Mouse (Mus musculus) brain, adult 2 months (tissue): ENCODE measurements at regions not wholly inside any gene's neighbourhood (a gene's known extent, or its start where the extent isn't known, plus 50 kb on each side); places are given as distances from the start of the nearest gene placed in this dataset.
A peak's percentile ranks its signal among the peaks of the same experiment; 100 is the strongest.

Experiments used
- DNase-seq: peaks from one replicate; pipeline ENCODE4 v3.0.0; 2011; ENCODE audit warnings: low read depth, low spot score

- no peak for DNase-seq
Observed at GRCm38 (mm10) chr9:116366713-116367112, 191.6 kb upstream of the Tgfbr2 start.

- peak; percentile 28 for DNase-seq
Observed at GRCm38 (mm10) chr9:116366193-116366592, 191.0 kb upstream of the Tgfbr2 start.

GRCm38 (mm10) chr9:116365701-116366100 lies 190.5 kb upstream of the Tgfbr2 start:
- no peak for DNase-seq

DNA sequence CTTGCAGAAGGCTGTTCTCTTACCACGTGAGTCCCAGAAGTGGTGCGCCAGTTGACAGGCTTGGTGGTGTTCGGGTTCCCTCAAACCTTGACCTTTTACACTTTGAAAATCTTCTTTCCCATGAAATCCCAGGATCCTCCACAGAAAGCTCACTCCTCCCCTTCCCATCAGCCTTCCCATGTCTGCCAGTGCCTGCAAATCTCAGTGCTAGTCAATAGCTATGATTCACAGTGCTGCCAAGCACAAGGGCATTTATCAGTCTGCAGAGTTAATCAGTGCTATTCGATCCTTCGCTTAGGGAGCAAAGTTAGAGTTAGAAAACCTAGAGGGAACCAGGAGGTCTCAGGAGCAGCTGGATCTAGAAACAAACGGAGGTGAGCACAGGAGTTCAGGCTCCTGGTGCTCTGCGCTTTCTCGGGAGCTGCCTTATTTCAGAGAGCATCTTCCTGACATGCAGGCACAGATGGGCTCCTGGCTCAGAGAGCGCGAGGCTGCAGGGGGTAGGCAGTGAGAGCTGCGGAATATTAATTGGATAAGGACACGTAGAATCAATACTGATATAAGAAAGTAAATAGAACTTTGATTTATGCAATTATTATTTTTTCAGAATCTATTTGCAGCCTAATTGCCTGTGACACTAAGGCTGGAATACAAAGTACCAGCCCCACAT lies 190.0 kb upstream of the Tgfbr2 start:
- DNase-seq: no peak

DNA sequence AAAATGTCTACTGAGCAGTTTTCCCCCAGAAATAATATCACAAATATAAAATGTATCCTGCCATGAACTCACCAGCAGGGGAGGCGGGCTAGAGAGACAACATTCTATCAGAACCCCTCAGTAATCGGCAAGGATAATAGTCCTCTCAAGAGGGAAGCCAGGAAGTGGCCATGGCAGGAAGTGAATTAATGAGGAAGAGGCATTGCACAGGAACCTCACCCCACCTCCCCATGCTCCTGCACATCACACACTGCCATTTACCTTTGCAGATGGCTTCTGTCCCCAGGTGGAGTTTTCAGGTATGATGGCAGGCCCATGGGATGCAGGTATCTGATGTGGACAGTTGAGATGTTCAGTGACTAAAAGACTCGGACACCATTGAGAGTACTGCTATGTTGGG lies 185.9 kb upstream of the Tgfbr2 start:
- DNase-seq: no peak

GRCm38 (mm10) chr9:116354056-116354732 lies 179.0 kb upstream of the Tgfbr2 start:
- DNase-seq: no peak

- DNase-seq: no peak
Observed at GRCm38 (mm10) chr9:116352801-116353494, 177.8 kb upstream of the Tgfbr2 start.

GRCm38 (mm10) chr9:116350804-116351547 lies 175.8 kb upstream of the Tgfbr2 start:
- no peak for DNase-seq

DNA sequence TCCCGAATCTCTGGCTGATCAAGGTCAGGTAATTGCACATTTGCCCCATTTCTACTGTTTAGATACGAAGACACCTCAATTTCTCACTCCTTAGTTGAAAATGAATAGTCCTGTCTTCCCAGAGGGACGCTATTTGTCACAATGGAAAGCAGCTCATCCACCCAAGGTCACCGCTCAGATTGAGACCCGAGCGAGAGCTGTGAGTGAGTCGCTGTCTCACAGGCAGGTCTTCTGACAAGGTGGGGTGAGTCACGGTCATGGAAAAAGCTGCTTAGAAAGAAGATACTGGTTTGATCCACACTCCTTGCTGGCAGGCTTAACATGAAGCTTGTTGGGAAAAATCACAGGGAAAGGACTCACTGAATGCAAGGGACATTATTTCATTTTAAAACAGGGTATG lies 171.9 kb upstream of the Tgfbr2 start:
- DNase-seq: peak; percentile 40

DNA sequence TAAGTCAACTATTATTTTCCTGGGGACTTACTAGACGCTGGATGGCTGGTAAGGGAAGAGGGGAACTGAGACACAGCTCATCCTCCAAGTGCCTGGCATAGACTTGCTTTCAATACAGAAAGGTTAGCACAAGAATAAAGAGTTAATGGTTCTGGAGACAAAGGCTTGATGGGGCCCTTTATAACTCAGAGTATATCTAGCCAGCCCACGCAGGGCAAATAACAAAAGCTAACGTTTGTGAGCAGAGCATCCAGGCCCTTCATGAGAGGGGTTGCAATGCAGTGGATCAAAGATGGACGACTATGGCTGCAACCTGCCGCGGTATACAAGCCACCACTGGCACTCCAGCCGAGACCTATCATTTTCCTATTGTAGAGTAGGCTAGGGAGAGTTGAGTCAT lies 171.3 kb upstream of the Tgfbr2 start:
- no peak for DNase-seq

DNA sequence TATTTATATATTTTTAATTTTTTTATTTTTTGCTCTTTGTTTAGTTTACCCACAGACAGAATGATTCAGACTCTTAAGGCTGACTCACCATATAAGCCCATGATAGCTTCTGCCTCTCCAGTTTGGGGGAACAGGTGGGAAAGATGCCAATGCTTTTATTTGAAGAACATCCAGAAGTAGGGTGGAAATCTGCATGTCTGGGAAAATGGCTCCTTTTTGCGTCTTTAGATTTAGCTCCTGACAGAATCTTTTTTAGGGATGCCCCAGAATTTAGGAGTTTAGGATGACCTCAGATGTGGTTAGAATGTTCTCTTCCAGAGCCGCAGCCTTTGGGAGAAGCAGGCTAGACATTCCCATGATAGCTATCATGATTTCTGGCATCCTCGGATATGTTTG lies 167.9 kb upstream of the Tgfbr2 start:
- peak; percentile 86 for DNase-seq

DNA sequence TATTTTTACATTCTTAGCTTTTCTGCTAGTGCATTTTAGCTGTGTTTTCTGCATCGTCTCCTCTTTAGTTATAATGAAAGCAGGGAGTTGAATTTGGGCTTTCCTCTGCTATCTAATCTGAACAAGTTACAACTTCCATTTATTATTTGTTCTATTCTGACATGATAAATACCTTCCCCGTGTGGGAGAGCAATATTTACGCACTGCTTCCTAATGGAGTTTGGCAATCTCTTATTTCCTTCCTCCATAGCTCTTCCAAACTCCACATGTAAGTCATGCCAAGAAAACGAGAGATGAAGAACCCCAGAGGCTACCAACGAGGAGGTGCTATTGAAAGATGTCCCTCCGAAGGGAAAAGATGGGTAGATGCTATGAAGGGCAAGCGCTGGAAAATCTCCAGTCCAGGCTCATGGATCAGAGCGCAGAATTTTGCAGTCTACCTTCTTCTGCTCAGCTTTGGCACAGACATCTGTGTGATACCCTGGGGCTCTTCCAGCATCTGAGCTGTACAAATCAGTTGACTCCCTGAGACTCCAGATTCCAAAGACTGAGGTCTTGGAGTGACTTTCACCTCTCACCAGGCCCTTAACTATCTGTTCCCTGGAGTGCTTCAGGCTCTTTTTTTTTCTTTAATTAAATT lies 167.4 kb upstream of the Tgfbr2 start:
- peak; percentile 70 for DNase-seq

- DNase-seq: no peak
Observed at GRCm38 (mm10) chr9:116342009-116342408, 166.8 kb upstream of the Tgfbr2 start.

DNA sequence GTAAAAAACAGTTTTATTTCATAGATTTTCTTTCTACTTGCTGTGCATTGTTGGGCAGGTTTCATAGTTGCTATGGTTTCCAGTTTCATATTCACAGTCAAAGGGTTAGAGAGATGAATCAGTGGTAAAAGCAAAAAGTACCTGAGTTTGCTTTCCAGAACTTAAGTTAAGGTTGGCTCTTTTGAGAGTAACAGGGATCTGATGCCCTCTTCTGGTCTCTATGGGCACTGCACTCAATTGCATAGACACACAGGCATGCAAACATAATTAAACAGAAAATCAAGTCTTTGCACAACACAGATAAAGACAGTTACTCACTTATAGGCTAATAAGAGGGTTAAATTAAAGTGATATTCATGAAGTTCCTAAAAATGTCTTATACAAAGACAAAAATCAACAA lies 165.8 kb upstream of the Tgfbr2 start:
- DNase-seq: no peak

- no peak for DNase-seq
Observed at GRCm38 (mm10) chr9:116338729-116339100, 163.6 kb upstream of the Tgfbr2 start.

GRCm38 (mm10) chr9:116338093-116338728 lies 163.1 kb upstream of the Tgfbr2 start:
- DNase-seq: no peak

GRCm38 (mm10) chr9:116337446-116338010 lies 162.4 kb upstream of the Tgfbr2 start:
- no peak for DNase-seq

DNA sequence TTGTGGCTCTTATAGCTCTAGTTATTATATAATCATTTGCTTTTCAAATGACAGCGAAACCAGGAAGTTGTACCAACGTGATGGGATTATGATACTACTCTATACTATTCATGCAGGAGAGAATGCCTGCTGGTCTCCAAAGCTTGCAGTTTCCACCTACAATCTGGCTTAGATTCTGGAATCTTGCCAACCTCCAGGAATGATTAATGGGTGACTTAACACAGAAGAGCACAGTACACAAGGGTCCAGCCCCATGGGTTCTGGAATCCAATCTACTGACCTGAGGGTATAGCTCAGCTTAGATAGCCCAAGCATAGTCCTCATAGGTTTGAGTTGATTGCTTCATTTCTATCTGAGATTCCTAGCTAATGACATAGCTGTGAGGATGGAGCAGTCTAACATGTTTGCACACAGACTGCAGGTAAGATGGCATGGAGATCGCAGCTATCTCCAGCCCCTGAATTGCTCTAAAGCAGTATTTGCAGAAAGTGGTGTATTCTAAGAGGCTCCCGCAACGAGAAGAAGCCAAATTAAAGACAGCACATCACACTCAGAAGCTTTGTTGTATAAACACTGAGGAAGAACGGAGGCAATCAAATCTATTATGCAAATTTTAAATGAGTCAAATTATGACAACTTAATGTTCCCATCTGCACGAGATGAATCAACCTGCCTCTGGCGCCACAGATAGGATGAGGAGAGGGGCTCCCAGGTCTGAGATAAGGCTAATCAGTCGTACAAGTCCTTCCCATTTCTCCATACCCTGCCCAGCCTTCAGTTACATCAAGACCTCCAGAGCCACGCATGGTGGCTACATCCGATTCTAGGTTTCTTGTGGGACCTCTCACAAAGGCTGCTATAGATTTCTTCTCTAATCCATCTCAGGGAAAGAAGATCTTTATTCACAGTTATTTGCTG lies 160.7 kb upstream of the Tgfbr2 start:
- no peak for DNase-seq

GRCm38 (mm10) chr9:116333956-116334463 lies 158.8 kb upstream of the Tgfbr2 start:
- DNase-seq: no peak
